Mouse (Mus musculus): ENCODE measurements at regions not wholly inside any gene's neighbourhood (a gene's known extent, or its start where the extent isn't known, plus 50 kb on each side); places are given as distances from the start of the nearest gene placed in this dataset.

DNA sequence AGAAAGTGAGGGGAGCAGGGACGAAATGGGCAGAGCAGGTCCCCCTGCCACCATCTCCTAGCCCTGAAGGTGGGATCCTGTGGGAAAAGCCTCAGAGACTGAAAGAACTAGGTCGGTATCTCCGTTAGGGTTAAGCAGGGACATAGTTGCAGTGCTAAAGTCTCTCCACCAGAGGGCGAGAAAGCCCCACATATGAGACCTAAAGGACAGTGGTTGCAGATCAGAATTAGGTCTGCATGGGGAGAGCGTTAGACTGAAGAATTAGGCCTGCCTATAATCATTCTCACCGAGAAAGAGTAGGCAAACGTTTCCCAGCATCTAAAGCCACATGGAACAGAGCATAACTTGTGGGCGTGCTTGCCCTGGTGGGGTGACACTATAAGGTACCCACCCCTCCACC, 97.0 kb upstream of the Podxl start:
- in situ Hi-C loops (cut with MboI, MseI): no loop called here

DNA sequence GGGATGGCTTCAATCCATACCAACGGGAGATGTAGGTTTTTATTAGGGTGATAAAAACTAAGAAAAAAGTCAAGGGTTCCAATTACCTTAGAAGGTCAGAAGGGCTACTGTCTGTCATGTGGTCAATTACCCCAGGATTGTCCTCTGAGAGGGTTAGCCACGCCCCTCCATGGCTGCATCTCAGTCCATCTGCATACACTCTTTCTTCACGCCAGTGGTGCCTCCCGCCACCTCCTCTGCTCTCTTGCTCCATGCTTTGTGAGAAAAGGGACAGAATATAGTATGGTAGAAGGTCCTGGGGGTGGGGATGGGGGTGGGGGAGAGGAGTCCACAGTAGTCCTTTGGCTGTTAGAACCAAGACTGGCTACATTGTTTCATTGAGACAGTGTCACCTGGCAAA, 96.1 kb upstream of the Podxl start:
- in situ Hi-C loops (cut with MboI, MseI): no loop called here

DNA sequence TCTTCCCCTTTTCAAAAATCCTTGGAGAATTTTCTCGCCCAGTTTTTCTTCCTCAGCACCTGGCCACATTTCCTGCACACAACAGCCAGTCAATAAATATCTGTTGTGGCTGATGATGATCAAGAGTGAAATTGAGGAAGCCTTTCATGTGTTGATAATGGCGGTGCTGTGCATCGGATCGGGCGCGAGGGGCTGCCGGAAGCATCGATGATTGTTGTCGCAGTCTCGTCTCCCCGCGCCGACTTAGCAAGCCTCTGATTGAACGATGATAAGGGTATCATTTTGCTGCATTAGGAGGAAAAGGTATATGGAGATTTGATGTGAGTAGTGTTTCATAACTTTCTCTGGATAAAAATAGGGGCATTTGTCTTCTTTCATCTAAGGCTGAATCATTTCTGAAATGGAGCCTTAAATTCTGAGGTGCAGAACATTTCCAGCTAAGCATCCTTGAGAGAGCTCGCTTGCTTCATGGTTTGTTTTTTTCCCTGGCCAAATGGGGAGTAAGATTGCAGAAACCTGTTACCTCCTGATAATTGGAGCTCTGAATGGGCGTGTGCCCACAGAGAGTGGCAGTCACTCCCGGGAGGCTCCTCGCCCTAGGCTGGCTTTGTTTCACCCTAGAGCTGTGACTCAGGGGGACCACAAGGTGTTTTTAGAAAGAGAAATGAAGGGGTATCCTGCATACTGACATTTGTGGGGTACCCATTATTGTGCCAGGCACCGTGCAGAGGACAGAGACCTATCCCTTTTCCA, 94.8 kb upstream of the Podxl start:
- in situ Hi-C loops (cut with MboI, MseI): no loop called here

DNA sequence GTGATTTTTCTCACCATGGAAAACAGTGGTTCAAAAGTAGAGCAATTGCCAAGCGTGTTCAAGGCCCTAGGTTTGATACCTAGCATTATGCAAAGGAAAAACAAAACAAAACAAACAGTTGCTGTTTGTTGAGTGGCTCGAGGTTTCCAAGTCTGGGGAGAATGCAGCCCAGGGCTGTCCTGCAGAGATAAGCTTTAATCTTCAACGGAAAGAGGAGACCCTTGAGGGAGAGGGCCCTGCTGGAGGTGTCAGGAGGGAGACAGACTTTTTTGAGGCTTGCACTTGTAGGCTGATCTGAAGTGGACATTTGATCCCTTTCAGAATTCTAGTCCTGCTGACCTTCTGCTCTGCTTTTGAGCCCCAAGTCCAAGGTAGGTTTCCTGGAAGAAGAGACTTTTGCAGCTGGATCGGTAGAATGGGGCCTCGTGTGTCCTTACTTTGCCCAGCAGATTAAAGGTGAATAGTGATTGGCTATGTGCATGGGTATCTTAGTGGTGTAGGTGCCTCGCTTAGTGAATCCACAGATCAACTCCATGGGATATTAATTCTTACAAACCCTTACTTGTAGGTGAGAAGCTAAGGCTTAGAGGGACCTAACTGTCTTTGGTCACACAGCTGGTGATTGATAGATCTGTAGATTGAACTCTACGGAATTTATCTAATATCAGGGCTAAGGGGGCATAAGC, 87.2 kb upstream of the Podxl start:
- in situ Hi-C loops (cut with MboI, MseI): loop anchor here (5.0 kb wide), 1 partner anchor 119 kb away; no protein-coding TSS in a partner anchor

DNA sequence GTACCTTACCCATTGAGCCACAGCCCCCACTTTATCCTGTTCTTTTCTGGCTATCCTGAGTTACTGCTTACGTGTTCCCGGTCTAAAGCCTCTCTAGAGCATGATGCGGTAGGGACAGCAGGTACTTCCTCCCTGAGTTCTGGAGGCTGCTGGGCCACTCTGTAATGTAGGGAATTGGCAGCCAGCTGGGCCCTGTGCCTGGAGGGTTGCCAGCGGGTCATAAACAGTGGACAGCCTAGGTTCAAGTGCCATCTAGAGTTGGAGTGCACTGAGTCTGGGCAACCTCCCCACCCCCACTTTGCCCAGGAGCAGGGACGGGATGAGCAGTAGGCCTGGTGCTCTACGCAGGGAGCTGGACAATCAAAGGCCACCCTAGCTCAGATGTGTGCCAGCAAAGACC, 81.5 kb upstream of the Podxl start:
- in situ Hi-C loops (cut with MboI, MseI): no loop called here

DNA sequence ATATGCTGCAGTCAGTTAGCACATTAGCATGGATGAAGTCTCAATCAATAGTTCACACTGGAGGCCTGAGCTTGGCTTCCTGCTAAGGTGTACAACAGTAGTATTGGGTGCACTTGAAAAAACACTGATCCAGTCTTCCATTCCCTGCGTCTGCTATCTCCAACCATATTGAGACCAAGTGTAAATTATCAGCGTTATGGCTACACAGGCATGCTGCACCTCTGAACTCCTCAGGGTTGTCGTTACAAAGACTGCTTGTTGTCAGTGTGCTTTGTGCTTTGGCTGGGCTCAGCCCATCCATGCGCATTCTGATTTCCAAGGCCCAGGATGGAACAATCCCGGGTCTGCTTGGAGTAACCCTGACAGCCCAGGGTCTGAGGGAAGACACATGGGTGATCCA, 80.7 kb upstream of the Podxl start:
- in situ Hi-C loops (cut with MboI, MseI): no loop called here

DNA sequence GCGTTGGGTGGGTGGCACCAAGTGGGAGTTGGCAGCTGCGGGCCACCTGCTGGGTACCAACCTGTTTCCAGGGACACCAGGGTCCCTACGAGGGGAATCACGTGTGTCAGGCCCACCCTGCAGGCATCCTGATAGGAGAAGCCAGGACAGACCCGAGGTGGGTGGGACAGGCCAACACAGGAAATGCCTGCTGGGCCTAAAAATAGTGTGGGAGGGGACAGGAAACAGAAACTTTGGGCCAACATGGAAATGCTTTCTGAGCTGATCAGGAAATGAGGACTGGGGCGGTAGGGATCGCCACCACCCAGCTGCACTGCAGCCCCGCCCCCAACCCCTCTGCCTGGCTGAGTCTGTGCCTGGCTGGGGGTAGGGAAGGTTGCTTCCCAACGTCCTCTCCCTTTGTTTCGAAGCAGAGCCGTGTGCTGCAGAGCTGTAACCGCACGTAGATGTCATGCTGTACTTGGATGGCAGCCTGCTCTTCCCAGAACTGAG, 78.7 kb upstream of the Podxl start:
- in situ Hi-C loops (cut with MboI, MseI): no loop called here

DNA sequence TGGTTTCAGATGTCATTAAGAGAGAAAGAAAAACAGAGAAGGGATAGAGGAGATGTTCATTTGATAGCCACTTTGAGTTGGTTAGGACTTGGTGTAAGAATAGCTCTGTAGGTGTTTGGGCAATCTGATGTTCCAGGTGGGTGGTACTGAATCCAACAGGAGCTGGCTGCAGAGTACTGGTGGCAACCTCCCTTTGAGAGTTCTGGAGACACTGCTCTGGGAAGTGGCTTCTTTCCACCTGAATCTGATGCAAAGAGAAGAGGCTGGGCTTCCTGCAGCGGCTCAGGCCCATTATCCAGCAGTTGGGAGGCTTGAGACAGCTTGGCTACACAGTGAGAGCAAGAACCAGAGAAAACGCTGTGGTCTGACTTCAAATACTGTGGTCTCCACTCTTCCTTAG, 77.0 kb upstream of the Podxl start:
- in situ Hi-C loops (cut with MboI, MseI): no loop called here

DNA sequence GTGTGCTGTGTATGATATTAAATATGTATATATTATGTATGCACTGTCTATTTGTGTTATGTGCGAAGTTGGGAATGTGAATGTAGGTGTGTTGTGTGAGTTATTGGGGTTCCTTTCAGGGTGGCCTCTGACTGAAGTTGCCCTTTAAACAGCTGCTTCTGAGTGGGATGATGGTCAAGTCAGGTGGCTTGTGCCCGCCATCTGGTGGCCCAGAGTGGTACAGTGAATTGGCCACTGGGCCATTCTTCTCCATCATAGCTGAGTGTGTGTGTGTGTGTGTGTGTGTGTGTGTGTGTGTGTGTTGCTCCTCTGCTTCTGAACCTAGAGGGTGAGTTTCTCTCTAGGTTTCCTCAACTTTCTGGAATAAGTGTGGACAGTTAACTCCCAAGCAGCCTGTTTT, 75.7 kb upstream of the Podxl start:
- in situ Hi-C loops (cut with MboI, MseI): no loop called here

DNA sequence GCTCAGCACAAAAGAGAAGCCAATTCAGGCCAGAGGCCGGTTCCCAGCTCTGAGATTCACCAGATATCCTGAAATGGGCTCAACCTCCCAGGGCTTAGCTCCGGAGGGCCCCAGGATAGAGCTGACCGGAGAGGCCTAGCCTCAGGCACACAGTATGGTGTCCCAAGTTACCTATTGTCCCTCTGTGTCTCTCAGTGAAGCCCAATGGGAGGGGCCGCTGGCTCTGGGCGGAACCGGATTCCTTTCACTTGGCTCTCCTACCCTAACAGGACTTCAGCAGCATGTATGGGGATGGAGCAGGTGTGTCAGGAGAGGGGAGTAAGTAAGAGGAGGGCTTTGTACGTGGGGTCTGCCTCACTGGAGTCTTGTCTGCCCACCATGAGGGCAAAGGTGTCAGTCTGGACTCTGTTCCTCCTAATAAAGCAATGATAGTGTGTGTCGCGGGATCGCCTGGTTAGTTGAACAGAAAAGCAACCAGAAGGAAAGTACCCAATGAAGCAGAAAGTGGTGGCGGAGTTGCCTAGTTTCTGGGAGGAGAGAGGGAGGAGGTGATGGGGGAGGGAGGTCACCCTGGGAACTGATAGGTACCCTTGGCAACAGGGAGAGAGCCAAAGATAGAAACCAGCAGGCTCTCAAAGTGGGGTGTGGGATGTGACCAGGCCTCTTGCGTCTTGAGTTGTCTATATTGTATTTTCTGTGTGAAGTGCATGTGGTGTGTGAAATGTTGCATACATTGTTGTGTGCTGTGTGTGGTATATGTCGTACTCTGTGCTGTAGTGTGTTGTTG, 74.8 kb upstream of the Podxl start:
- in situ Hi-C loops (cut with MboI, MseI): no loop called here

DNA sequence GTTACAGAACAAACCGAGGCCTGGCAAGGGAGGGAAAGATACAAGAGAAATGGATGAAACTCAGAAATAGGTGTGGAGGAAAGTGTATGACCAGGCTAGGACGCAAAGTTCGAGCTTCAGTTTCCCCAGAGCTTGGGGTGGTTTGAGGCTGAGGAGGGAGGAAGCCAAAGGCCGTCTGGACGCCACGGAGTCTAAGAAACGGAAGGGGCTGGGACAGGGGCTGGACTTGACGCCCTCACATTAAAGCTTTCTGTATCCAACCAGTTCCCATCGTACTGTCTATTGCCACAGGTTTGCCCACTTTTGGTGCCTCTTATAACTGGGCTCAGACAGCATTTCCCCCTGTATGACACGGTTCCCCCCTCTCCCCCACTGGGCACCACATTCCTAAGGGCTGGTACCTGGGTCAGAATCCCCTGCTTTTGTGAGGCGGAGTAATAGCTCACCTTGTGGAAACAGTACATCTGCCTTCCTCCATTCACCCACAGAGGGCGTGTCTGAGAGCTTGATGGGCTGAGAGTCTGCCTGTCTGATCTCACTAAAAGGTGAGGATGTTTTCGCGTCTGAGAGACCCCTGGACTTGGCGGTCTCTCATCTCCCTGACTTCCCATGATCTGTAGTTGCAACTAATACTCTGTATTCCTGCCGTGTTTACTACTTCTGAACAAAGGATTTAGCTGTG, 73.7 kb upstream of the Podxl start:
- in situ Hi-C loops (cut with MboI, MseI): no loop called here

DNA sequence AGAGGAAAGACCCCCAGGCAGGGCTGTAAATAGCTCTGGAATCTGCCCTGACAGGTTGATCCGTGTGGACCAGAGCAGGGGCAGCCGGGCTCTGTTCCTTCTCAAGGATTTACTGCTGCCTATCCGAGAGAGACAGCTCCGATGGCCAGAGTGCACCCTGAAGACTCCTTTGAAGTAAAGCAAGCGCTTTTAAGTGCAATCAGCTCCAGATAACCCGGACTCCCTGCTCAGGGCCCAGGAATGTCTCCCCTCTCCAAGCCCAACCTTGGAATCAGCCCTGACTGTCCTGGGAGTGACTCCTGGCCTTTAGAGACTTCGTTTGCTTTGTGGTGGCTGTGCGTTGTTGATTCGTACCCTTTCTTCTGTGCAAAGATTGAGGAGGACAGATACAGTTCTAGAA, 73.2 kb upstream of the Podxl start:
- in situ Hi-C loops (cut with MboI, MseI): no loop called here

DNA sequence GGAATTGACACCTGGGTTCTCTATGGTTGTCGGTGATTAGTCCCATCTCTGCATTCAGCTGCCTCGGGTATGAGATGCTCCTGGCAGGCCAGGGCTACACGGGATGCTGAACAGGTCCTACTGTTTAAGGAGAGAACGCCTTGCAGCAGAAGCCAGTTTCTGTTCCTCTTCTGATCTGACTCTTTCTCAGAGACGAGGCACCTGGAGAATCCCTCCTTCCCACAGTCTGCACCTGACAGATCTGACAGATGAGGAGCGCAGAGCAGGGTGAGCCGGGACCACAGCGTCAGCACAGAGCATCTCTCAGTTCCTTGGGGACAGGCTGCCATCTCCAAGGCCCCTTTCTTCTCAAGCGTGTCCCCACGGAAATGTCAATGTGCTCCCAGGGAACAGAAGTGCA, 68.7 kb upstream of the Podxl start:
- in situ Hi-C loops (cut with MboI, MseI): no loop called here

DNA sequence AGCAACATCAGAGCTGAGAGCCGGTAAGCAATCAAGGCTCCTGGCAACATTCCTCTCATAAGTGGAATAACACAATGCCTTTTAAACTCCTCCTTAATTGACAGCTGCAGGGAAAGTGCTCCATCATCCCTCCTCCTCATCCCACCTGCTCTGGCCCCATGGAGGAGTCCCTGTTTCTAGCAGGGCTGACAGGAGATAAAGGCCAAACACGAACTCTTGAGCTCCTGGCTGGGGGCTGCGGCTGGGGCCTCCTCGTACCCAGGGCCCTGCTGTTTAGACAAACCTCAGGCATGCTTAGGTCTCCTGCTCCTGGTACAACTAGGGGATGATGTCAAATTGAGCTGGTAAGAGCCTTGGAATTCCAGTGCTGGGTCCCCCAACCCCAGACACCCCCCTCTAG, 66.2 kb upstream of the Podxl start:
- in situ Hi-C loops (cut with MboI, MseI): no loop called here

DNA sequence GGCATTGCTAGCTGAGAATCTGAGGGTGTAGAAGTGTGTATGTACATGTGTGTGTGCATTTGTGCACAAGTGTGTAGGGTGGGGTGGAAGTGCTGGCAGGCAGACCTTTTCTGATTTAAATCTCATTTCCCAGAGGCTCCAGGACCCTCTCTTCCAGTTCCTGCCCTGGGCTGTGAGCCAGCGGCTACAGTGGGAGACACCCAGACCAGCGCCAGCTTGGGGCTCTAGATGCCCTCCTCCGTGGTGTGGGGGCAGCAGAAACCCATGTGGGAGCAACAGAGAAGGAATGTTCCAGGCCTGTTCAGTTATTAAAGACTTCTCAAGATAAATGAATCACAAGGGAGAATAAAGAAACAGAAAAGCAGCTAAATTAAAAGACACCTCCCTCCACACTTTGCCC, 64.1 kb upstream of the Podxl start:
- in situ Hi-C loops (cut with MboI, MseI): no loop called here

DNA sequence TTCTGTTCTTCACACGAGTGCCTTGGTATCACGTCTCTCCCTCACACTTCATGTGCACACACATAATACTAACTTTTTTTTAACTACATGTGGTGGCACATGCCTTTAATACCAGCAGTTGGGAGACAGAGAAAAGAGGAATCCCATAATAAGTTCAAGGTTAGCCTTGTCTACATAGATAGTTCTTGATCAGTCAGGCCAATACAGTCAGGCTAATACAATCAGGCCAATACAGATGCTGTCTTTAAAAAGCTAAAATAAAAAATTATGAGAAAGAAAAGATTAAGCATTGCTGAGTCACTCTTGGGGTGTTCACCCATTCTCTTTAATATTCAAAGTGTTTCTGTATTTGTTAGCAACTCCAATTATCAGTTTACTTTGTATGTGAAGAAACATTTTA, 61.3 kb upstream of the Podxl start:
- in situ Hi-C loops (cut with MboI, MseI): no loop called here

DNA sequence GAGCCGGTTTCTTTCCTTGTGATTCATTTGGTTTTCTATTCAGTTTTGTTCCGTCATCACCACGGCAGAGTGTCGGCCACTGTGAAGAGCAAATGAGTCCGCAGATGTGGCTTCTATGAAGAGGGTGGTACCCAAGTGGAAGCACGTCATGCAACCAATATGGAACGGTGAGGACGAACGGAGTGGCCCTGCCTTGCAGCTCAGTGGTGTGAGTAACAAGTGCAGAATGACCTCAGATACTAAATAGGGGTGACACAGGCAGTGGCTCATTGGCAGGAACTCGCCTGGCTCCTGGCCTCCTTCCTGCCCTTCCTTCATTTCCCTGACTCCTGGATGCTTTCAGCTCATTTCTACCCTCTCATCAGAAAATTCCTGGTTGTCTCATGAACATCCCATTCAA, 60.6 kb upstream of the Podxl start:
- in situ Hi-C loops (cut with MboI, MseI): no loop called here

DNA sequence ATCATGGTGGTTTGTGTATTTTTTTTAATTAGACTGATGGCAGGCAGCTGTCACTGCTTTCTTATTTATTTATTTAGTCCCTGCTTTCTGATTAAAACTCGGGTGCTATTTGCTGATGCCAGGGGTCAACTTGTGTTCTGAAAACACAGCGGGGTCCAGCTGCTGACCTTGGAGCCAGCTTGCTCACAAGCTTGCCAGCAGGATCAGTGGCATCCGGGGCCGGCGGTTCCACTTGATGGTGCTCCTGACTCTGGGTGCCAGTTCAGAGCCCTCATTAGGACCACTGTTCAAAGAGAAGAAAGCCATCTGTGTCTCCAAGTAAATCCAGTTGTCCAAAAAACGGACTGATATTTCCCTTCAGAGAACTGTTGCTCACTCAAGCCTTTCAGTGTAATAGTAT, 57.2 kb upstream of the Podxl start:
- in situ Hi-C loops (cut with MboI, MseI): no loop called here

DNA sequence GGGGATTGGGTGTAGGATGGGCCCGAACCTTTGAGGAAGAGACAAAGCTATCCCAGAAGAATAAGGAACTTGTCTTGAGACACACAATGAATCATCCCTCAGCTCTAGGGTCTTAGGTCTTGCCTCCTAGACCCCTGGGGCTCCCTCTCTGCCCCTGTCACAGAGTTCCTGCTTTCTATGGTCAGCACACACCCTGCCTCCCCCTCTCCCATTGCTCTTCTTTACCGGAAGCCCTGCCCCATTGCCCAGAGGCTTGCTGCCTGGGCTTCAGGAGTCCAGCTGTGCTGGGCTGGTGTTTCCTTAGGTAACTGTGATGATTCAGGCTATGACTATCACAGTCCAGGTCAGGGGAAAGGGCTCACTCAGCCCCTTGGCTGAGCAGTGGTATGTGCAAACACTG, 55.1 kb upstream of the Podxl start:
- in situ Hi-C loops (cut with MboI, MseI): no loop called here

DNA sequence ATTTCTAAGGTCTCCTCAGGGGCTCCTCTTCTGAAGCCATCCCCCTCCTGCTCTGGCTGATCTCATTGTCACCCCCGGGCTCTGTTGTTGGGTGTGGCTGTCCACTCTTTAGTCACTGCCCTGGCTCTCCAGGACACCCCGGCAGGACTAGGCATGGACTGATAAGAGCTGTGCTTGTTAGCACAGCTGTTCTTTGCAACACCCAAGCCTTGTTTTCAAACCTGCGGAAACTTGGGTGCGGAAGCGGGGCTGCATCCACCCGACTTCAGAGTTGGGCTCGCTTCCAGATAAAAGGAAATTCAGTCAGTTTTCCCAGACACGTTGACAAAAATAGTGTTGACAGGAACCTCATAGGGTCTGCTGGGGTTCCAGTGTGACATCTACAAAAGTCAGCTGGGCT, 53.6 kb upstream of the Podxl start:
- in situ Hi-C loops (cut with MboI, MseI): no loop called here

DNA sequence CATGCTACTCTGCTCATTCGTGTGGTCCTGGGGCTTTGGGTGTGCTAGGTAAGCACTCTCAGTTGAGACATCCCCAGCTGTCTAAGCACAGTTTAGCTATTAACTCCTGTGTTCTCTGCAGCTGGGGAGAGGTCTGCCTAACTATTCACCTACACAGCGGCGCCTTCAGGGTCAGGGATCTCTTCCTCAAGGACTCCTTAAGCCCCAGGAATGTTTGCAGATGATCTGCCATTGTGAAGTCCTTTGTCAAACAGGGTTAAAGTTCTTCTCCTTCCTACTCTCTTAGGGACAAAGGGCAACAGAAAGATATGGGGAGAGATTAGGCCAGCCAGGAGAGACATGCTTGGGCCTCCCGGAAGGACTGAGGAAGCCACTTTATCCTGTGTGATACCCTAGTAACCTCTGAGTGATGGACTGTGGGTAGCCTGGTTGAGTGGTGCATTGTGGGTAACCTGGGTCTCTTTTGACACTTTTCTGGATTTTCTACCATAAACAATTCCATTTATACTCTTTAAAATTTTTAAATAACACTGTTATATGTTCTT, 51.7 kb upstream of the Podxl start:
- in situ Hi-C loops (cut with MboI, MseI): no loop called here

DNA sequence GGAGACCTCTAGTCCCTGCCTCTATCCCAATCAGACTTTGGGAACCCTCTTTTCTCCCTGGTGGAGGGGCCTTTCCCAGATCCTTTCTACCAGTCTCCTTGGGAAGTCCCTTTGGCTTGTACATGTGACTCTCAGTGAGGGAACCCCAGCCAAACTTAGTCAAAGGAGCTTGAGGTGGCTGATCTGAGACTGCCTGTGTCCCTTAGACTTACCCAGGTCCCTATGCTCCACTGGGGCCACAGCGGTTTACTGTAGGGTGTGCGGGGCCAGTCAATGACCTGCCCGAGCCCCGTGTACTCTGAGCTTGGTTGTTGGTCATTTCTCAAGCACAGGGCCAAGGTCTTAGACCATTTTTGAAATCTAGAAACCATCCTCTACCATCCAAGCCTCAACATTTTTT, 50.8 kb upstream of the Podxl start:
- in situ Hi-C loops (cut with MboI, MseI): no loop called here

Measured in T-helper 2 cell (primary cell).